Comparison of ENCODE assay signal across 19 mouse cellular contexts in the genomic region with DNA sequence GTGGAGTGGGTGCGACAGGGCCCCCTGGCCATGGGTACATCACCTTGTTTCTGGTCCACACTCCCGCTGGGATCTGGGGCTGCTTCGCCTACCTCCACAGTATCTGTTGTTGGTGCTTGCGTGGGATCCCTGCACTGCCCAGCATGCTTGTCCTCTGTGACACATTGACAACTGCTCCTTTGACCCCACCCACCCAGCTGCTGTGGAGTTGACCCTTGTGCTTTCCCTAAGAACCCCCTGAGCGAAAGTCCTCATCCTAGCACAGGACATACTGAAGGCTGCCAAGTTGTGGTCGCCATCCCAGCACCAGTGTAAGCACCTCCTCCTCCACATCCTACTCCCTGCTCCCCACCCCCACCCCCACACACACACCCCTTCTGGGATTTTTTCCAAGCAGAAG.
DNase-seq lines count a peak whose midpoint lies in the region; ATAC-seq and TF ChIP-seq lines count a peak whose summit lies in the region.
"Had no signal": no experiment of that assay in that cellular context is flagged by ENCODE, and none has a peak within 500 bp of the region (broad histone marks: within the 10 kb centered on the region; RNA-seq: fewer than 3 reads in every experiment).

No protein-coding gene starts in this region.

- 0 out of 2 replicates have a peak, but pooled peaks have one; percentile 19 for ATAC-seq in intestine, embryonic 14.5 days (replicated peaks; ENCODE audit: low FRiP score, low TSS enrichment, low read depth)
- ATAC-seq in intestine, postnatal 0 days, result no peak
- ATAC-seq in lung, postnatal 0 days, result peak; percentile 41; the same call in 1 of the 2 replicates
- peak; percentile 34; the same call in 1 of the 2 replicates for ATAC-seq in kidney, embryonic 14.5 days (ENCODE audit: low FRiP score, low TSS enrichment)
- ATAC-seq in limb, embryonic 13.5 days (ENCODE audit: low FRiP score, low read depth), result peak; percentile 32; the same call in 1 of the 2 replicates
- ATAC-seq: forebrain, embryonic 16.5 days; midbrain, embryonic 16.5 days had no signal

- H3K4me2 ChIP-seq in intestine, embryonic 14.5 days (ENCODE audit: low read length), result no peak overlapping the region
- no peak overlapping the region for H3K4me2 ChIP-seq in intestine, postnatal 0 days (replicated peaks; ENCODE audit: low read depth)
- no peak overlapping the region for H3K4me2 ChIP-seq in lung, postnatal 0 days (replicated peaks; ENCODE audit: low read depth, low read length)
- no peak overlapping the region for H3K4me2 ChIP-seq in kidney, embryonic 14.5 days (replicated peaks; ENCODE audit: low read depth, low read length)
- no peak overlapping the region for H3K4me2 ChIP-seq in limb, embryonic 13.5 days (replicated peaks)
- H3K4me2 ChIP-seq: heart, embryonic 15.5 days; liver, embryonic 13.5 days; neural tube, embryonic 12.5 days had no signal

- H3K27me3 ChIP-seq in intestine, embryonic 14.5 days (replicated peaks; ENCODE audit: control insufficient read depth, insufficient read depth, low read length), result no peaks in the 10 kb centered on the region
- H3K27me3 ChIP-seq in intestine, postnatal 0 days (replicated peaks; ENCODE audit: control insufficient read depth, insufficient read depth, low read length), result no peaks in the 10 kb centered on the region
- H3K27me3 ChIP-seq in lung, postnatal 0 days (replicated peaks; ENCODE audit: insufficient read depth, low read length), result no peaks in the 10 kb centered on the region
- H3K27me3 ChIP-seq in kidney, embryonic 14.5 days (ENCODE audit: control insufficient read depth, insufficient read depth, low read length), result no peaks in the 10 kb centered on the region
- peaks cover 53% of the 10 kb centered on the region for H3K27me3 ChIP-seq in limb, embryonic 13.5 days
- H3K27me3 ChIP-seq: CH12.LX; heart, embryonic 15.5 days; liver, embryonic 13.5 days; neural tube, embryonic 12.5 days had no signal

- H3K36me3 ChIP-seq in intestine, embryonic 14.5 days (ENCODE audit: control insufficient read depth, insufficient read depth, low read length), result no peaks in the 10 kb centered on the region
- no peaks in the 10 kb centered on the region for H3K36me3 ChIP-seq in intestine, postnatal 0 days (ENCODE audit: control insufficient read depth, insufficient read depth)
- H3K36me3 ChIP-seq in lung, postnatal 0 days (ENCODE audit: insufficient read depth, low read length), result no peaks in the 10 kb centered on the region
- no peaks in the 10 kb centered on the region for H3K36me3 ChIP-seq in kidney, embryonic 14.5 days (ENCODE audit: control insufficient read depth, insufficient read depth, low read length)
- H3K36me3 ChIP-seq in limb, embryonic 13.5 days, result no peaks in the 10 kb centered on the region
- H3K36me3 ChIP-seq: heart, embryonic 15.5 days; hindbrain, embryonic 10.5 days; liver, embryonic 13.5 days; neural tube, embryonic 12.5 days had no signal

- no peaks in the 10 kb centered on the region for H3K9me3 ChIP-seq in intestine, embryonic 14.5 days (ENCODE audit: control insufficient read depth, low read length)
- no peaks in the 10 kb centered on the region for H3K9me3 ChIP-seq in intestine, postnatal 0 days (ENCODE audit: control insufficient read depth)
- H3K9me3 ChIP-seq in lung, postnatal 0 days (ENCODE audit: low read length), result no peaks in the 10 kb centered on the region
- H3K9me3 ChIP-seq in kidney, embryonic 14.5 days (ENCODE audit: control insufficient read depth, low read length), result no peaks in the 10 kb centered on the region
- no peaks in the 10 kb centered on the region for H3K9me3 ChIP-seq in limb, embryonic 13.5 days
- H3K9me3 ChIP-seq: heart, embryonic 15.5 days; hindbrain, embryonic 10.5 days; liver, embryonic 13.5 days; neural tube, embryonic 12.5 days had no signal

- H3K4me1 ChIP-seq in intestine, embryonic 14.5 days (replicated peaks; ENCODE audit: control insufficient read depth, insufficient read depth, low read length), result peaks cover 4% of the 10 kb centered on the region; the same call in 1 of the 2 replicates
- 0 out of 2 replicates have a peak, but pooled peaks cover 4% of the 10 kb centered on the region for H3K4me1 ChIP-seq in intestine, postnatal 0 days (replicated peaks; ENCODE audit: control insufficient read depth, insufficient read depth, low read length)
- H3K4me1 ChIP-seq in lung, postnatal 0 days (ENCODE audit: insufficient read depth, low read depth, low read length), result no peaks in the 10 kb centered on the region
- H3K4me1 ChIP-seq in kidney, embryonic 14.5 days (ENCODE audit: control insufficient read depth, insufficient read depth, low read length), result 0 out of 2 replicates have a peak, but pooled peaks cover 6% of the 10 kb centered on the region
- peaks cover 12% of the 10 kb centered on the region; the same call in 1 of the 2 replicates for H3K4me1 ChIP-seq in limb, embryonic 13.5 days
- H3K4me1 ChIP-seq: heart, embryonic 15.5 days had no signal

- no peak for TF ChIP-seq CTCF in intestine, postnatal 0 days (IDR thresholded peaks at IDR 0.05; ENCODE audit: low read depth)
- TF ChIP-seq CTCF in lung, postnatal 0 days (IDR thresholded peaks at IDR 0.05), result no peak

- no peak for DNase-seq in intestine, embryonic 14.5 days (ENCODE audit: low spot score)
- no peak for DNase-seq in lung, postnatal 0 days (ENCODE audit: low spot score)
- DNase-seq in lung, postnatal 4 days, result no peak
- DNase-seq in adrenal gland, adult 18-20 months (ENCODE audit: low spot score in 2 of 2), result no peak
- no peak for DNase-seq in frontal cortex, postnatal 14 days (ENCODE audit: low spot score in 2 of 2)
- DNase-seq: adrenal gland, postnatal 25 days; cerebellum, adult 2 months; gastrocnemius, adult 2 months; liver, embryonic 13.5 days had no signal

- no peak overlapping the region for H3K27ac ChIP-seq in intestine, embryonic 14.5 days (ENCODE audit: low read depth)
- no peak overlapping the region for H3K27ac ChIP-seq in intestine, postnatal 0 days (ENCODE audit: low read depth, low read length)
- no peak overlapping the region for H3K27ac ChIP-seq in lung, postnatal 0 days (ENCODE audit: low read length)
- H3K27ac ChIP-seq in kidney, embryonic 14.5 days (ENCODE audit: low read depth, low read length), result no peak overlapping the region
- H3K27ac ChIP-seq in limb, embryonic 13.5 days, result no peak overlapping the region
- H3K27ac ChIP-seq: gastrocnemius, adult 2 months; heart, embryonic 15.5 days; liver, embryonic 13.5 days; neural tube, embryonic 12.5 days had no signal

- 61% methylated on average over 6 of the region's 6 CpGs for WGBS in intestine, embryonic 14.5 days
- 58% methylated on average over 6 of the region's 6 CpGs for WGBS in intestine, postnatal 0 days
- WGBS in lung, postnatal 0 days, result 47% methylated on average over 6 of the region's 6 CpGs
- WGBS in kidney, embryonic 14.5 days, result 48% methylated on average over 6 of the region's 6 CpGs
- WGBS in limb, embryonic 13.5 days, result 62% methylated on average over 6 of the region's 6 CpGs

- H3K4me3 ChIP-seq in intestine, embryonic 14.5 days (ENCODE audit: low read depth, low read length), result no peak overlapping the region
- H3K4me3 ChIP-seq in intestine, postnatal 0 days (ENCODE audit: low read depth, low read length), result no peak overlapping the region
- H3K4me3 ChIP-seq in lung, postnatal 0 days (ENCODE audit: low read depth, low read length), result no peak overlapping the region
- H3K4me3 ChIP-seq in kidney, embryonic 14.5 days (ENCODE audit: low read length), result no peak overlapping the region
- H3K4me3 ChIP-seq in limb, embryonic 13.5 days, result no peak overlapping the region
- H3K4me3 ChIP-seq: erythroblast, embryonic 14.5 days; gastrocnemius, adult 2 months; heart, embryonic 15.5 days; hindbrain, embryonic 10.5 days; liver, embryonic 13.5 days; neural tube, embryonic 12.5 days had no signal

- no peak for TF ChIP-seq EP300 in lung, postnatal 0 days (IDR thresholded peaks at IDR 0.05)

- H3K9ac ChIP-seq in intestine, embryonic 14.5 days (ENCODE audit: low read length), result no peak overlapping the region
- H3K9ac ChIP-seq in intestine, postnatal 0 days (ENCODE audit: low read depth, low read length), result no peak overlapping the region
- no peak overlapping the region for H3K9ac ChIP-seq in lung, postnatal 0 days (replicated peaks; ENCODE audit: low read depth)
- no peak overlapping the region for H3K9ac ChIP-seq in kidney, embryonic 14.5 days (ENCODE audit: low read depth, low read length)
- no peak overlapping the region for H3K9ac ChIP-seq in limb, embryonic 13.5 days
- H3K9ac ChIP-seq: heart, embryonic 15.5 days; liver, embryonic 13.5 days; neural tube, embryonic 12.5 days had no signal
